Mouse (Mus musculus): ENCODE data around the gene Zc3h10.

- TF ChIP-seq CTCF (IDR thresholded peaks at IDR 0.05; ENCODE audit: low read depth) (no peak), EP300 (IDR thresholded peaks at IDR 0.05; ENCODE audit: low read depth) (no peak)
Measured at GRCm38 (mm10) chr10:128497134-128497737, 50.3 kb downstream of the Zc3h10 start.

Measured in heart, postnatal 0 days (tissue).